Mouse (Mus musculus): ENCODE measurements around the gene Best2.

Best2 gene

DNA sequence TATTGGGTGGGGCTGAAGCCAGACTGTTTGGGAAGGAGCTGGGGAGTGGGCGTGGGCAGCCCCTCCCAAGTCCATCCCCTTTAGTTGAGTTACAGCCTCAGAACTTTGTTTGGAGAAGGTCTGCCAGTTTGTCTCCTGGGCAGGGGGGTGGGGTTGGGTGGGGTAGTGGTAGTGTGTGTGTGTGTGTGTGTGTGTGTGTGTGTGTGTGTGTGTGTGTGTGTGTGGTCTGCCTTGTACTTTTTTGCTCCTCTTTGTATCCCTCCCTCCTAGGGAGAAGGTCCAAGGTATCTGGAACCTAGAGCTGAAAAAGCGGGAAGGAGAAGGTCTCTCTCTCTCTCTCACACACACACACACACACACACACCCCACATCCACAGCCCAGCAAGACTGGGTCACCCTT, at the start of gene Best2:
TSS of gene Best2 (minus strand) at position 101 of the 400 bp plus-strand sequence.
- DNase-seq: no peak

GRCm38 (mm10) chr8:85062603-85063002, 48.3 kb upstream of the Best2 start:
- no peak for DNase-seq

DNA sequence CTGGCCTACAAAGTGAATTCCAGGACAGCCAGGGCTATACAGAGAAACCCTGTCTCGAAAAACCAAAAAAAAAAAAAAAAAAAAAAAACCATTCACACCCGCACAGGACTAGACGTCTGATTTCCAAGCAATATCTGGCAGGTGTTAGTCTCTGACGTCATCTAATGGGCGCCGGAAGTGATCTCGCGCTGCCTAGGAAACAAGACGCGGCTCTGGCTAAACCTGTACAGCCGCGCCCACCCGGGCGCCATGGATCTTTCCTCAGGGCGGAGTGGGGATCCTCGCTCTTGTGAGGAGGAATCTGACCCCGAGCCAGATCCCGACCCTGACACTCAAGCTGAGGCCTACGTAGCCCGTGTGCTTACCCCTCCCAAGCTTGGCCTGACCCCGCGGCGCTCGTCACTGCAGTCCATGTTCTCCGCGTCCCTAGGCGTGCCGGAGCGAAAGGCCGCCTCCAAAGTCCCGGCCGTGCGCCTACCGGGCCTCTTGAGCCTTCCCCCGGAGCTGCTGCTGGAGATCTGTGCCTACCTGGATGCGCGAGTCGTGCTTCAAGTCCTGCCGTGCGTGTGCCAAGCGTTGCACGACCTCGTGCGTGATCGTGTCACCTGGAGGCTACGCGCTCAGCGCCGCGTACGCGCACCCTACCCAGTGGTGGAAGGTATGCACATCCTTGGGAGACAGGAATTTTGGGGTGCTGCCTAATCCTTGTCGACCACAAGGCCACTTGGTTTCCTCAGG, 45.7 kb upstream of the Best2 start, which contains the start of gene Fbxw9:
TSS of gene Fbxw9 (plus strand) at position 177 of the 738 bp plus-strand sequence.
- peak; percentile 93 to 95 for DNase-seq

- DNase-seq: no peak
These were observed 43.0 kb upstream of the Best2 start for GRCm38 (mm10) chr8:85057367-85057766.

- DNase-seq: no peak
These were observed 29.3 kb upstream of the Best2 start for GRCm38 (mm10) chr8:85043619-85044018.

DNA sequence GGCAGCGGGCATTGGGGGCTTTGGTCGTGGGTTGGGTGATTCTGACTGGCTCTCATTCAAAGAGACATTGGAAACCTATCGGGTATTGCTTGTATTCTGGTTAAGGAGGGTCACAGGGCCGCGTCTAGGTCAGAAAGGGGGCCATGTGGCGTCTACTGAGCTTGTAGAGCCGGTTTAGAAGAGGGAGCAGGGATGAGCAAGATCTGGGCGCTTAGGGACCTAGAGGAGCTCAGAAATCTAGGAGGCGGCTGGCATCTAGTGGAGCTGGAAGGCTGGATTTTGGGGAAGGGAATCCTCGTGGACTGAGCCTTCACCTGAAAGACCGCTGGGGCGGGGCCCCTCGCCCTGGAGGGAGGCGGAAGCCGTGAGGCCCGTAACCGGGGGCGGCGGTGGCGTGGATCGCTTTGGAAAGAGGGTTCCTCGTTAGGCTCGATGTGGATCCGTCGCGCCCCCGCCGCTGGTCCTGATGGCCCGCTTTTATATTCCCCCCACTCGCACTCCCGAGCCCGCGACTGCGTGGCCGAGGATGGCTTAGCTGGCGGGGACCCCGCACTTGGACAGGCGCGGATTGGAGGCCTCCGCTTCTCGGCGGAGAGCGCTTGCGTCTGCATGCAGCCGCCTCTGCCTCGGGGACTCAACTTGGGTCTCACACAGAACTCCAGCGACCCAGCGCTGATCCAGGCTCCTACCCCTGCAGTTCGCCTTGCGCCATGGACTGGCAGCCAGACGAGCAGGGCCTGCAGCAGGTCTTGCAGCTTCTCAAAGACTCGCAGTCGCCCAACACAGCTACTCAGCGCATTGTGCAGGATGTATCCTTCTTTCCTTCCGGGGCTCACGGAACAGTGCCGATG, 23.6 kb upstream of the Best2 start:
- peak; percentile 59 to 62 for DNase-seq

- DNase-seq: no peak
These were observed 23.0 kb upstream of the Best2 start for GRCm38 (mm10) chr8:85037366-85037680.

DNA sequence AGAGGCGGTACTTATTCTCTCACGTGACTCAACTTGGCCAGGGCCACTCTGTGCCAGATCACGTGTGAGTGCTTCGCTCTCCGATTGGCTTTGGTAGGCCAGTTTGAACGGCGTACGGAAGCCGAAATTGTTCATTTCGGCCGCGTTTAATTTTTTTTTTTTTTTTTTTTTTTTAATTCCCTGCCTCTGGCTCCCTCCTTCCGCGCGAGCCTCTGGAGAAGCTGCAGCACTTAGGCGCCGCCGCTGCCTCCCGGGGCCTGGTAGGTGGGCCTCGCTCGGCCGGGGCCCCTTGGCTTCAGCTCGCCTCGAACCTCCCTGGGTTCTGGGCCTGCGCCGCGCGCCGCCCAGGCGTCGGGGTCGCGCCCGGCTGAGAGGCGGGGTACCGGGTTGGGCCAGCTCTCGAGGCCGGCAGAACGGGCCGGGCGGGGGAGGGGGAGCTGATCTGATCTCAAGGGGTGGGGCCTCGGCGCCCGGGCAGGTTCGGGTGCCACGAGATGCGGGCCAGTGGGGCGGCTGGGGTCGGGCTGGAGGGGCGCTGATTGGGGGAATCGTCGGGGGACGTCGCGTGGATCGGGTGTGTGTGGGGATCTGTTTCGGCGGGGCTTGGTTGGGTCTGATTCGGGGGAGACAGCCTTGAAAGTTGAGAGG, 22.5 kb upstream of the Best2 start, which contains the start of gene Tnpo2:
TSS of gene Tnpo2 (plus strand) at position 198 of the 648 bp plus-strand sequence.
- DNase-seq: peak; percentile 91 to 94

GRCm38 (mm10) chr8:85036381-85036717, 22.0 kb upstream of the Best2 start:
- DNase-seq: no peak

DNA sequence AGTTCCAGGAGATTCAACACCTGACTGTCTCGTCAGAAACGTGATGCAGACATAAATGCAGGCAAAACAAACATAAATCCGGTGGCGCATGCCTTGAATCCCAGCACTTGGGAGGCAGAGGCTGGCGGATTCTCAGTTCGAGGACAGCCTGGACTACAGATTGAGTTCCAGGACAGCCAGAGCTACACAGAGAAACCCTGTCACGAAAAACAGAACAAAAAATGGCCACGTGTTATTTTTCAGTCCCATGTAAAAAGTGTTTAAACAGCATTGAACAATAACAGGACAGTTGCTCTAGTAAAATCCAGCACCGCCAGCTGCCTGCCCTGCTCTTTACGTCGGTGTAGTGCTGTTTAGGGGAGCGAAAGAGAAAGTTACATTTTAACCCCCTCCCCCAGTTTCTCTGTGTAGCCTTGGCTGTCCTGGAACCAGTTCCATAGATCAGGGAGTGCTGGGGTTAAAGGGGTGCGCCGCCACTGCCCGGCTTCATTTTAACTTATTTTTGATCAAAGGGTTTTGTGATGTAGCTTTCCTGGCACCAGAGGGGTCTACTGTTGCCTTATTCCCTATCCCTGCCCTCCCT, 21.5 kb upstream of the Best2 start:
- peak in 1 of 2 experiments; percentile 40 for DNase-seq

DNA sequence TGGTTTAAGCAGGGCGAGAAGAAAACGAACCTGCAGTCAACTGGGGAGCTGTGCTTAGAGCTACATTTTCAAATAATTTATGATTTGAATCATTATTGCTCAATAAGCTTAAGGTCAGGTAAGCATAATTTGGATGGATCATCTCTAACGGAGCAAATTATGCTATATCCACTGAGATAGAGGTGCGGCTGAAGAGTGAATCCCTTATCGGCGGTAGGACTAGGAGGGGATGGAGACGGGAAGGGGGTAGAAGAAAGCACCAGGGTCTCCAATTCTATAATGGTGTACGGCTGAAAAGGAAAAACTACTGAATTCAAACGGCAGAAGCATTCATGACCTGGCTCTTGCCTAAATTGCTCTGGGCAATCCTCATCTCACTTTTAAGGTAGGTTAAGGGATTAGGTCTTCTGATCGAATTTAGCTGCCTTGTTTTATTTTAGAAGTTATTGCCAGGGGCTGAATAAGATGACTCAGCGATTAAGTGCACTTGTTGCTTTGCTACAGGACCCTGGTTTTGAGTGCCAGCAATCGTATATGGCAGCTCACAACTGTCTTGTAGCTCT, 20.9 kb upstream of the Best2 start:
- no peak for DNase-seq

DNA sequence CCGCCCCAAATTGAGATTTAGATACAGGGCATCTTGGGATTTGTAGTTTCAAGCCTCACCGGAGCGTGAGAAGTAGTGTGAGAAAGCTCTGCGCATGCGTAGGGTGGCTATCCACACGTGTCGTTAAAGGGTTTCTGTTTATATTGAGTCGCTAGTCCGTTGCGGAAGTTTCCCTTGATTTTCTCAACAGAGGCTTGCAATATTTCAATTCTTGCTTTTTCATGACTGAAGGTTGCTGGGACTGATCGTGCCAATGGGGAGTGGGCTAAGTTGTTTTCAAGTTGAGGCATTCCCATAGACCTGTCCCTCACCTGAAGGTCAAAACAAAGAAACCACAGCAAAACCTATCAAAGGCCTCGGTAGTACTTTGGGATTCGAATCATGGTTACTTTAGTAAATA, 20.4 kb upstream of the Best2 start:
- DNase-seq: peak; percentile 75 to 83

GRCm38 (mm10) chr8:85033867-85034266, 19.5 kb upstream of the Best2 start:
- no peak for DNase-seq

- peak in 1 of 2 experiments; percentile 42 for DNase-seq
These were observed 18.4 kb upstream of the Best2 start for GRCm38 (mm10) chr8:85032622-85033311.

- DNase-seq: no peak
These were observed 14.9 kb upstream of the Best2 start for GRCm38 (mm10) chr8:85029271-85029670.

GRCm38 (mm10) chr8:85027922-85028321, 13.6 kb upstream of the Best2 start:
- no peak for DNase-seq

DNA sequence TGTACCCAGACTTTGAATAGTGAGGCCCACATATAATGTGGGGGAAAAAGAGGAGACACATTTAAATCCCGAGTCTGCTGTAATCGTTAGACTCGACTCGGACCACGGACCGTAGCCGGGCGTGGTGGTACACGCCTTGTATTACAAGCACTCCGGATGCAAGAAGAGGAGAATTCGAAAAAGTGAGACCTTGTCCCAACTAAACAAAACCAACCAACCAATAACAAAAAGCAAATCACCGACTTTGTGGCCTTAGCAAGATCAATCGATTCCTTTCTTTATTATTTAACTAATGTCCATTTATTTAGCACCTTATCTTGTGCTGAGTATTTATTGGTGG, 13.2 kb upstream of the Best2 start:
- DNase-seq: no peak

- peak; percentile 98 for DNase-seq
These were observed 12.6 kb upstream of the Best2 start, which contains the start of gene Trir for GRCm38 (mm10) chr8:85026670-85027515. TSS of gene Trir (plus strand) at chr8:85026823.

DNA sequence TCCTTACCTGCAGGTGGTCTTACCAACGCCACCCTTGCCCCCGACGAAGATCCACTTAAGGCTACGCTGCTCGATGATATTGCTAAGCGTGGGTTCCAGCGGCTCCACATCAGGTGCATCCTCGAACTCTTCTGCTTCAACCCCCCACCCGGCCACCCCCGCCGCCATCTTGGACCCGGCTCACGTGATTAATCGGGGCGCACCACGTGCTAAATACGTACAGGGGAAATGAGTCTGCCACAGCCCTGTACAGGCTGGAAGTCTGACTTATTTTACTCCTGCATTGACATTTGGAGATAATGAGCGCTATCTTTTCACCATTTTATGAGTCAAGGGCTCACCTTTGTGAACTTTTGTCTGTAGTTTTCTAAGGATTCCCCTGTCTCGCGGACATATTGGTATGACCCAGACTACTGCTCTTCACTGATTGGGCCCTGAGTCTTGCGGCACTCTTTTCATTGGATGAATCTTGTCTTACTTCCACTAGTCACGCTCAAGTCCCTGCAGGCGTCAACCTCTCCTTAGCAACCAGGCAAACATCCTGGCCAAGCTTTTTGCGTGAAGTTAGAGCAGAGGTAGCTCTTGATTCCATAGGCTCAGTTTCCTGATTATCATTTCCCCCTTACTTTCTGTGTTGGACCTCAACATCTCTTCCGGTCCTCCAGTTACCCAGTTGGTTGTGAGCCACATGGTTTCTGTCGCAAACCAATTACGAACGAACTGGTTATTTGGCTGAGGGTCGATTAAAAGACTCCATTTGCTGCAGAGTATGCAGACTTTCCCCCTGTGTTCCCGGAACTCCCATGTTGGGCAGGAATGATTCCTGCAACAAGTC, 11.0 kb upstream of the Best2 start, which contains the start of gene Asna1:
TSS of gene Asna1 (minus strand) at position 184 of the 835 bp plus-strand sequence.
- peak; percentile 88 to 89 for DNase-seq

DNA sequence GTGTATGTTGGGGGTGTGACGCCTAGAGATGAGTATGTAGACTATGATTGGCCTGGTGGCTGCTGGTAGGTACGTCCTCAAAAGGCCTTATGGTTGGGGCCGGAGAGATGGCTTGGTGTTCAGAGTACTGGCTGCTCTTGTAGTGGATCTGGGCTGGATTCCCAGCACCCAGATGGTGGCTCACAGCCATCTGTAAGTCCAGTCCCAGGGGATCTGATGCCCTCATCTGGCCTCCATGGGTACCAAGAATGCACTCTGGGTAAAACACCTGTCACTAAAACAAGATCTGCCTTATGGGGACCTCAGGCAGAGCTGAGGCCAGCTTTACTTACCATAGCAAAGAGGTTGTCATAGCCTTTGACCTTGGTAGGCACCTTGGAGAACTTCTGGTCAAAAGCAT, 9.5 kb upstream of the Best2 start:
- DNase-seq: no peak
